Mouse (Mus musculus): Measurements from ENCODE around the gene Far1. TPM values are rescaled to one million over a fixed set of nuclear protein-coding genes. Genes with fewer than 3 reads are reported as not detected.

The Far1 gene
- polyA plus RNA-seq, 1 experiment from 2014 or later, result 79.2 TPM

- no peaks in the 10 kb centered on the region for H3K4me1 ChIP-seq (replicated peaks; ENCODE audit: control insufficient read depth, insufficient read depth, low read length)
- no peaks in the 10 kb centered on the region for H3K27me3 ChIP-seq (ENCODE audit: control insufficient read depth, insufficient read depth, low read depth, low read length)
- no peak overlapping the region for H3K4me2 ChIP-seq (ENCODE audit: low read depth, low read length)
- no peak overlapping the region for H3K4me3 ChIP-seq (ENCODE audit: low read length)
- ATAC-seq (ENCODE audit: low read depth), result no peak
- H3K9ac ChIP-seq (ENCODE audit: low read length), result no peak overlapping the region
- 67% methylated on average over 10 of the region's 10 CpGs for WGBS
- no peak overlapping the region for H3K27ac ChIP-seq (ENCODE audit: low read length)
- no peaks in the 10 kb centered on the region for H3K9me3 ChIP-seq (ENCODE audit: control insufficient read depth, low read length)
- H3K36me3 ChIP-seq (ENCODE audit: control insufficient read depth, insufficient read depth, low read length), result no peaks in the 10 kb centered on the region
Observed at GRCm38 (mm10) chr7:113614198-113614927, 100.7 kb downstream of the Far1 start.

- Histone ChIP-seq H3K36me3 (ENCODE audit: control insufficient read depth, insufficient read depth, low read length) (no peaks in the 10 kb centered on the region), H3K27me3 (ENCODE audit: control insufficient read depth, insufficient read depth, low read depth, low read length) (no peaks in the 10 kb centered on the region), H3K4me3 (ENCODE audit: low read length) (no peak overlapping the region), H3K9me3 (ENCODE audit: control insufficient read depth, low read length) (no peaks in the 10 kb centered on the region), H3K27ac (ENCODE audit: low read length) (no peak overlapping the region), H3K9ac (ENCODE audit: low read length) (no peak overlapping the region), H3K4me1 (replicated peaks; ENCODE audit: control insufficient read depth, insufficient read depth, low read length) (no peaks in the 10 kb centered on the region), H3K4me2 (ENCODE audit: low read depth, low read length) (no peak overlapping the region)
- no peak for ATAC-seq (ENCODE audit: low read depth)
- WGBS, result 82% methylated on average over 2 of the region's 2 CpGs
Observed at GRCm38 (mm10) chr7:113619166-113619565, 105.5 kb downstream of the Far1 start.

- Histone ChIP-seq H3K4me1 (replicated peaks; ENCODE audit: control insufficient read depth, insufficient read depth, low read length) (no peaks in the 10 kb centered on the region), H3K27ac (ENCODE audit: low read length) (no peak overlapping the region), H3K4me2 (ENCODE audit: low read depth, low read length) (no peak overlapping the region), H3K27me3 (ENCODE audit: control insufficient read depth, insufficient read depth, low read depth, low read length) (no peaks in the 10 kb centered on the region), H3K4me3 (ENCODE audit: low read length) (no peak overlapping the region), H3K36me3 (ENCODE audit: control insufficient read depth, insufficient read depth, low read length) (no peaks in the 10 kb centered on the region), H3K9ac (ENCODE audit: low read length) (no peak overlapping the region), H3K9me3 (ENCODE audit: control insufficient read depth, low read length) (no peaks in the 10 kb centered on the region)
- ATAC-seq (ENCODE audit: low read depth), result no peak
- 70% methylated on average over 9 of the region's 9 CpGs for WGBS
Observed at GRCm38 (mm10) chr7:113619768-113620167, 106.1 kb downstream of the Far1 start.

Other genes with a start within 250 kb of the Far1 start
- 23.0 and 24.8 TPM in 2 replicates for gene Btbd10, start 144.4 kb upstream of the Far1 start, polyA plus RNA-seq (2015; fragmentation: Nextera tagmentation; extraction: Ambion mirVana)
- 0.23 TPM in 1 of 2 replicates, not detected in the other for gene Pth, start 125.3 kb upstream of the Far1 start, polyA plus RNA-seq (2015; fragmentation: Nextera tagmentation; extraction: Ambion mirVana)

Data from lung, embryonic 16.5 days (tissue).